Mouse (Mus musculus): ENCODE measurements around the gene Cbr1. TPM values are rescaled to one million over a fixed set of nuclear protein-coding genes. Genes with fewer than 3 reads are reported as not detected.

Gene Cbr1
- 17.2 and 55.5 TPM in 2 replicates for total RNA-seq (2014; rRNA removed; ENCODE audit: low replicate concordance)
- polyA plus RNA-seq (2015; fragmentation: Nextera tagmentation; extraction: Ambion mirVana): 54.5 and 56.1 TPM in 2 replicates

GRCm38 (mm10) chr16:93605553-93605952, at the start of gene Cbr1:
TSS of gene Cbr1 (plus strand) at chr16:93605853.
- Histone ChIP-seq H3K36me3 (replicated peaks; ENCODE audit: control insufficient read depth, insufficient read depth, low read length) (no peaks in the 10 kb centered on the region), H3K9ac (replicated peaks; ENCODE audit: low read depth, low read length) (no peak within 1 kb of the TSS), H3K27me3 (ENCODE audit: control insufficient read depth, insufficient read depth, low read length) (no peaks in the 10 kb centered on the region), H3K4me1 (ENCODE audit: control insufficient read depth, insufficient read depth) (peaks cover 14% of the 10 kb centered on the region), H3K4me2 (ENCODE audit: low read depth, low read length) (peak within 1 kb of the TSS; percentile 96), H3K4me3 (ENCODE audit: low read depth, low read length) (peak within 1 kb of the TSS; percentile 81), H3K27ac (ENCODE audit: low read depth) (no peak within 1 kb of the TSS; the same call in 1 of the 2 replicates), H3K9me3 (replicated peaks; ENCODE audit: control insufficient read depth, low read length) (no peaks in the 10 kb centered on the region)
- no peak for ATAC-seq (ENCODE audit: insufficient read depth, low read depth)
- 68% methylated on average over 4 of the region's 4 CpGs for WGBS
- no peak for TF ChIP-seq CTCF (IDR thresholded peaks at IDR 0.05; ENCODE audit: low read depth)
- no peak for TF ChIP-seq EP300 (IDR thresholded peaks at IDR 0.05; ENCODE audit: low read depth)
- no peak for DNase-seq (ENCODE audit: low spot score)

GRCm38 (mm10) chr16:93557646-93558045, 48.0 kb upstream of the Cbr1 start:
- ATAC-seq (ENCODE audit: insufficient read depth, low read depth) (no peak), DNase-seq (ENCODE audit: low spot score) (peak; percentile 29)
- Histone ChIP-seq H3K27ac (ENCODE audit: low read depth) (no peak overlapping the region), H3K9ac (replicated peaks; ENCODE audit: low read depth, low read length) (no peak overlapping the region), H3K36me3 (replicated peaks; ENCODE audit: control insufficient read depth, insufficient read depth, low read length) (no peaks in the 10 kb centered on the region), H3K4me3 (ENCODE audit: low read depth, low read length) (no peak overlapping the region), H3K4me2 (ENCODE audit: low read depth, low read length) (no peak overlapping the region), H3K9me3 (replicated peaks; ENCODE audit: control insufficient read depth, low read length) (no peaks in the 10 kb centered on the region), H3K27me3 (ENCODE audit: control insufficient read depth, insufficient read depth, low read length) (no peaks in the 10 kb centered on the region), H3K4me1 (ENCODE audit: control insufficient read depth, insufficient read depth) (no peaks in the 10 kb centered on the region)
- TF ChIP-seq CTCF (IDR thresholded peaks at IDR 0.05; ENCODE audit: low read depth) (no peak), EP300 (IDR thresholded peaks at IDR 0.05; ENCODE audit: low read depth) (no peak)
- WGBS: 55% methylated on average over 8 of the region's 8 CpGs

GRCm38 (mm10) chr16:93558499-93558898, 47.2 kb upstream of the Cbr1 start:
- TF ChIP-seq EP300 (IDR thresholded peaks at IDR 0.05; ENCODE audit: low read depth) (no peak), CTCF (IDR thresholded peaks at IDR 0.05; ENCODE audit: low read depth) (no peak)
- Histone ChIP-seq H3K4me1 (ENCODE audit: control insufficient read depth, insufficient read depth) (no peaks in the 10 kb centered on the region), H3K9me3 (replicated peaks; ENCODE audit: control insufficient read depth, low read length) (no peaks in the 10 kb centered on the region), H3K36me3 (replicated peaks; ENCODE audit: control insufficient read depth, insufficient read depth, low read length) (no peaks in the 10 kb centered on the region), H3K4me2 (ENCODE audit: low read depth, low read length) (no peak overlapping the region), H3K9ac (replicated peaks; ENCODE audit: low read depth, low read length) (no peak overlapping the region), H3K4me3 (ENCODE audit: low read depth, low read length) (no peak overlapping the region), H3K27ac (ENCODE audit: low read depth) (no peak overlapping the region), H3K27me3 (ENCODE audit: control insufficient read depth, insufficient read depth, low read length) (no peaks in the 10 kb centered on the region)
- WGBS: 28% methylated on average over 12 of the region's 12 CpGs
- DNase-seq (ENCODE audit: low spot score) (no peak), ATAC-seq (ENCODE audit: insufficient read depth, low read depth) (no peak)

GRCm38 (mm10) chr16:93572383-93572782, 33.3 kb upstream of the Cbr1 start:
- Histone ChIP-seq H3K36me3 (replicated peaks; ENCODE audit: control insufficient read depth, insufficient read depth, low read length) (no peaks in the 10 kb centered on the region), H3K27me3 (ENCODE audit: control insufficient read depth, insufficient read depth, low read length) (no peaks in the 10 kb centered on the region), H3K4me1 (ENCODE audit: control insufficient read depth, insufficient read depth) (no peaks in the 10 kb centered on the region), H3K9me3 (replicated peaks; ENCODE audit: control insufficient read depth, low read length) (no peaks in the 10 kb centered on the region), H3K27ac (ENCODE audit: low read depth) (no peak overlapping the region), H3K4me3 (ENCODE audit: low read depth, low read length) (no peak overlapping the region), H3K9ac (replicated peaks; ENCODE audit: low read depth, low read length) (no peak overlapping the region), H3K4me2 (ENCODE audit: low read depth, low read length) (no peak overlapping the region)
- ATAC-seq (ENCODE audit: insufficient read depth, low read depth): no peak
- no peak for TF ChIP-seq CTCF (IDR thresholded peaks at IDR 0.05; ENCODE audit: low read depth)
- TF ChIP-seq EP300 (IDR thresholded peaks at IDR 0.05; ENCODE audit: low read depth): no peak
- no peak for DNase-seq (ENCODE audit: low spot score)
- WGBS: 86% methylated on average over 6 of the region's 6 CpGs

GRCm38 (mm10) chr16:93573434-93573833, 32.2 kb upstream of the Cbr1 start:
- Histone ChIP-seq H3K4me3 (ENCODE audit: low read depth, low read length) (no peak overlapping the region), H3K27ac (ENCODE audit: low read depth) (no peak overlapping the region), H3K4me1 (ENCODE audit: control insufficient read depth, insufficient read depth) (no peaks in the 10 kb centered on the region), H3K9me3 (replicated peaks; ENCODE audit: control insufficient read depth, low read length) (no peaks in the 10 kb centered on the region), H3K36me3 (replicated peaks; ENCODE audit: control insufficient read depth, insufficient read depth, low read length) (no peaks in the 10 kb centered on the region), H3K9ac (replicated peaks; ENCODE audit: low read depth, low read length) (no peak overlapping the region), H3K4me2 (ENCODE audit: low read depth, low read length) (no peak overlapping the region), H3K27me3 (ENCODE audit: control insufficient read depth, insufficient read depth, low read length) (no peaks in the 10 kb centered on the region)
- ATAC-seq (ENCODE audit: insufficient read depth, low read depth) (no peak), DNase-seq (ENCODE audit: low spot score) (no peak)
- TF ChIP-seq EP300 (IDR thresholded peaks at IDR 0.05; ENCODE audit: low read depth): no peak
- no peak for TF ChIP-seq CTCF (IDR thresholded peaks at IDR 0.05; ENCODE audit: low read depth)
- 90% methylated on average over 5 of the region's 5 CpGs for WGBS

- DNase-seq (ENCODE audit: low spot score) (no peak), ATAC-seq (ENCODE audit: insufficient read depth, low read depth) (no peak)
- Histone ChIP-seq H3K4me3 (ENCODE audit: low read depth, low read length) (no peak overlapping the region), H3K27ac (ENCODE audit: low read depth) (peak overlapping the region; percentile 27; the same call in 1 of the 2 replicates), H3K9me3 (replicated peaks; ENCODE audit: control insufficient read depth, low read length) (no peaks in the 10 kb centered on the region), H3K4me1 (ENCODE audit: control insufficient read depth, insufficient read depth) (no peaks in the 10 kb centered on the region), H3K4me2 (ENCODE audit: low read depth, low read length) (no peak overlapping the region), H3K9ac (replicated peaks; ENCODE audit: low read depth, low read length) (no peak overlapping the region), H3K36me3 (replicated peaks; ENCODE audit: control insufficient read depth, insufficient read depth, low read length) (no peaks in the 10 kb centered on the region), H3K27me3 (ENCODE audit: control insufficient read depth, insufficient read depth, low read length) (no peaks in the 10 kb centered on the region)
- no peak for TF ChIP-seq EP300 (IDR thresholded peaks at IDR 0.05; ENCODE audit: low read depth)
- TF ChIP-seq CTCF (IDR thresholded peaks at IDR 0.05; ENCODE audit: low read depth): no peak
- WGBS: 36% methylated on average over 18 of the region's 18 CpGs
These were observed 31.0 kb upstream of the Cbr1 start for GRCm38 (mm10) chr16:93574521-93575191.
